Mouse (Mus musculus) lung, adult 2 months (tissue): ENCODE results near the gene Nelfa. TPM values are rescaled to one million over a fixed set of nuclear protein-coding genes. Genes with fewer than 3 reads are reported as not detected.

Experiments used
- DNase-seq: peaks from one replicate; pipeline ENCODE4 v3.0.0; 2022
- H3K4me1 ChIP-seq: fragments of 200-500 bp; 2 replicates; pipeline ENCODE4 v1.6.1; 2011; ENCODE audit warnings: low read length; ENCODE audit not compliant: control insufficient read depth, insufficient read depth
- H3K4me3 ChIP-seq: fragments of 200-500 bp; replicated peaks from 2 replicates; pipeline ENCODE3; 2011; ENCODE audit warnings: low read depth, mild to moderate bottlenecking, control low read depth, low read length; ENCODE audit errors: extremely low read depth
- CTCF ChIP-seq: fragments of 200-500 bp; IDR thresholded peaks from 2 replicates; pipeline ENCODE4 v1.5.1; 2011; ENCODE audit warnings: mild to moderate bottlenecking, low read length, control low read depth; ENCODE audit not compliant: insufficient read depth
- POLR2A ChIP-seq: fragments of 200-500 bp; IDR thresholded peaks from 2 replicates; pipeline ENCODE4 v1.6.1; 2011; ENCODE audit warnings: low read depth, mild to moderate bottlenecking, control low read depth, low read length, borderline replicate concordance; ENCODE audit errors: extremely low read depth
- WGBS: fragments of 180-500 bp; shearing (Covaris S2); methylation state at CpG from one replicate; pipeline ENCODE4 v1.1.7; 2018; 5-methylcytosine and 5-hydroxymethylcytosine counted together
- polyA plus RNA-seq: library from polyadenylated mRNA; depleted of rRNA; stranded (reverse); fragments of >200 nt; gene quantifications from 2 replicates; pipeline ENCODE4 v1.2.3, GENCODE M21; 2012; rRNA removed

Nelfa gene
- polyA plus RNA-seq, 1 experiment = 28.1 TPM

DNA sequence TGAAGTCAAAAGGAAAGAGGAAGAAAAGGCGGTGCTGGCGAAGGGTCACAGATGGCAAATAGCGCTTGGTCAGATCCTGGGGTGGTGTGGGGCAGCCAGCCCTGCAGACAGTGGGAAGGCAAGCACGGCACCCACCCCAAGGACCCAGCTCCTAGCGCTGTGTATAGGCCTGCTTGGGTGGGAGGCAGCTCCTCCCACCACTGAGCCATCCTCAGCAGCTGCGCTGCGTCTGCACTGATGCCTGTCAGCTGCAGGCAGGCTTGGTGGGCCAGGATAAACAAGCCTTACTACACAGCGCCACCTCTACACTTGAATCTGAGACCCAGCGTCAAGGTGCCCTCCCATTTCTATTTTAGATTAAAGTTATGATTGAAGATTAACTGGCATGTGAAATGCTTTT lies 41.1 kb downstream of the Nelfa start:
- TF ChIP-seq CTCF (no peak), POLR2A (no peak)
- no peak for DNase-seq
- no peaks in the 10 kb centered on the region for H3K4me1 ChIP-seq
- no peak overlapping the region for H3K4me3 ChIP-seq
- WGBS = 81% methylated on average over 9 of the region's 9 CpGs

DNA sequence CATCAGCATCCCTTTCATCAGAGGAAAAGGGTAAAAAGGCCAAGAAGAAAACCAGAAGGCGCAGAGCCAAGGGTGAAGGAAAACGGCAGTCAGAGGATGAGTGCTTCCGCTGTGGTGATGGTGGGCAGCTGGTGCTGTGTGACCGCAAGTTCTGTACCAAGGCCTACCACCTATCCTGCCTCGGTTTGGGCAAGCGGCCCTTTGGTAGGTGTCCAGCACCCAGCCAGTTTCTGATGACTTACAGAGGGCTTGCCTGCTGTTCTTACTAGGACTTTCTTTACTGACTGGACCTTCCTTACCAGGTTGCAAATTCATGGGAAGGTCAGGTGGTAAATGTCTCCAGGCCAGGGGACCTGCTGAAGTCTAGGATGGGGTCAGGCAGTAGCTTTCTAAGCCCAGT lies 42.8 kb downstream of the Nelfa start:
- DNase-seq = no peak
- Histone ChIP-seq H3K4me1 (no peaks in the 10 kb centered on the region), H3K4me3 (no peak overlapping the region)
- WGBS = 93% methylated on average over 6 of the region's 6 CpGs
- TF ChIP-seq CTCF = no peak
- TF ChIP-seq POLR2A = no peak

DNA sequence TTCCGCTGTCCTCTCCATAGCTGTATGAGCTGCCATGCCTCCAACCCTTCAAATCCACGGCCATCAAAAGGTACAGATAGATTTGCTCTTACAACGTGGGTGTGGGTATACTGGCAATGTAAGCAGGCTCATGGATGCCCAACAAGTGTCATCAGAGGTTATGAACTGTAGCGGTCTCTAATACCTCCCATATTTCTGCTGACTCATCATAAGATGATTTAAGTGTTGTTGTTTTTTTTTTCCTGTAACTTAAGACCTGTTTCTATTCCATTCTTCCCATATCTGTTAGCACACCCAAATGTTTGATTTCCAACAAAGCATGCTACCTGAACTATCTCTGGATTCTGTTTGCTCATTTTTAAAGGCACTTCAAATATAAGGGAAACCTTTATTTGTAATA lies 55.1 kb downstream of the Nelfa start:
- DNase-seq = no peak
- TF ChIP-seq CTCF (no peak), POLR2A (no peak)
- 89% methylated on average over 4 of the region's 4 CpGs for WGBS

DNA sequence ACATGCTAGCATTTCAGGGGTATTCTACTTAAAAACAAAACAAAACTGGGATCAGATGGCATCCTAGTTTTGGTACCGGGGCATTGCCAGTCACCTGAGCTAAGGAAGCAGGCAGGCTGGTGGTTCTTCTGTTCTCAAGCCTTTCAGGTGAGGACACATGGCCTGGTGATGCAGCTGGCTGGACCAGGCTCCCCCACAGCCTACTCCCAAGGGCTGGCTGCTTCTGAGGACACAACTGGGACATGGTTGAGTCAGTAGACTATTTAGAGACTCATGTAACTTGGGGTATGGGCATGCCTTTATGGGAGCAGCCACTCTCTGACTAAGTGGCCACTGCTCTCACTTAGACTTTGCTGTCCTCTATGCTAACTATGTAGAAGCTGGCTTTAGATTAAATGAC lies 60.7 kb downstream of the Nelfa start:
- H3K4me3 ChIP-seq = no peak overlapping the region
- TF ChIP-seq CTCF (no peak), POLR2A (no peak)
- 90% methylated on average over 1 of the region's 1 CpGs for WGBS
- no peaks in the 10 kb centered on the region for H3K4me1 ChIP-seq
- DNase-seq = no peak

More for the DNA sequence above, 55.1 kb downstream of the Nelfa start:
- H3K4me3 ChIP-seq = no peak overlapping the region
- H3K4me1 ChIP-seq = no peaks in the 10 kb centered on the region

DNA sequence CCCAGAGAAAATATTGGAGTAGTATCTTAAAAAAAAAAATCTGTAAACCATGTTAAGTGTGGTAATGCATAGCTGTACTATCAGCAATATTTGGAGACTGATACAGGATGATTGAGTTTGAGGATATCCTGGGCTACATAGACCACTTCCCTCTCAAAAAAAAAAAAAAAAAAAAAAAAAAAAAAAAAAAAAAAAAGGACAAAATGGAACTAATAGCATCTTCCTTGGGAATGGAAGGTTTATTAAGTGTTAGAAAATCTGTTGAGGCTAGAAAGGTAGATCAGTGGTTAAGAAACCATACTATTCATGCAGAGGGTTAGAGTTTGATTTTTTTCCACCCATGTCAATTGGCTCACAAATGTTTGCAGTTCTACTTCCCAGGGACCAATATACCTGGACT lies 78.5 kb downstream of the Nelfa start:
- TF ChIP-seq POLR2A (no peak), CTCF (no peak)
- DNase-seq = no peak
- no peaks in the 10 kb centered on the region for H3K4me1 ChIP-seq
- no peak overlapping the region for H3K4me3 ChIP-seq

DNA sequence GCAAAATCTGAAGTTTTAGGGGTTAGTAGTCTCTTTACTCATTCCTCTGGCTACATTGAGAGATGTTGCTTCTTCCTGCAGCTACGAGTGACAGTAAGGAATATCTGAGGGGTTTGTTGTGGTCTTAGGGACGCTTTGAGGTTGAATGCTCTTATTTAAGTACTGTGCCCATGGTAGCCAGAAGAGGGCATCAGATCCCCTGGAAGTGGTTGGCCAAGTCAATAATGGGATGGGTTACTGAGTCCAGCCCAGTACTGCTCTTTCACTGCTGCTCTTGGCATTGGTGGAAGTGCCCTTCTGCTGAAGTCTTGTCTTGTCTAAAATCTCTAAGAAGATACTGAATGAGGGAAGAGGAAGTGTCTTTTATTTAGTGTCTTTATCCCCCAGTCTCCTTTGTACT lies 82.2 kb downstream of the Nelfa start:
- Histone ChIP-seq H3K4me1 (no peaks in the 10 kb centered on the region), H3K4me3 (no peak overlapping the region)
- TF ChIP-seq POLR2A (no peak), CTCF (0 out of 2 replicates have a peak, but pooled peaks have one; percentile 6)
- WGBS = 73% methylated on average over 2 of the region's 2 CpGs
- no peak for DNase-seq

DNA sequence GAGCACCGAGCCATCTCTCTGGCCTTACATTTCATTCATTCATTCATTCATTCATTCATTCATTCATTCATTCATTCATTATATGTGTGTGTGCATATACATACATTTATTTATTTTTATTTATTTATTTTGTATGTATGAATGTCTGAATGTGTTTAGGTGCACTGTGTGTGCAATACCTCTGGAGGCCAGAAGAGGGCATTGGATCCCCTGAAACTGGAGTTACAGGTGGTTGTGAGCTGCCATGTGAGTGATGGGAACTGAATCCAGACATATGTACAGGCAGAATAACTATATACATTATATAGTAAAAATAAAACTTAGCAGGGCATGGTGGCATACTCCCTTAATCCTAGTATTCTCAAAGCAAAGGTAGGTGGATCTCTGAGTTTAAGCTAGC lies 83.1 kb downstream of the Nelfa start:
- TF ChIP-seq CTCF = no peak
- no peak for TF ChIP-seq POLR2A
- WGBS = 100% methylated on average over 1 of the region's 1 CpGs
- Histone ChIP-seq H3K4me1 (no peaks in the 10 kb centered on the region), H3K4me3 (no peak overlapping the region)
- no peak for DNase-seq

DNA sequence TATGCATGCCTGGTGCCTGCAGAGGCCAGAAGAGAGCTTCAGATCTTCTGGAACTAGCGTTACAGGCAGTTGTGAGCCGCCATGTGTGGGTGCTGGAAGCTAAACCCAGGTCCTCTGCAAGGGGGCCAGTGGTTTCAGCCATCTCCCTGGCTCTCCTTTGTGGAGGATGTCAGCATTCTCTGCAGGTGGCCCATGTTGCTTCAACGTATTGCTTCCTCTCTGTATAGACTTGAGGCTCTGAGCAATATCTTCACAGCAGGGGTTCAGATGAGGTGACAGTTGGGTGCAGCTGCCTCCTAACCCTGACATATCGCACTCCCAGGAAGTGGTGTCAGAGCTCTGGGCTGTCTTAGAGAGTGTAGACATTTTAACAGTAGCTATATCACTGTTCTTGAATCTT lies 84.7 kb downstream of the Nelfa start:
- H3K4me3 ChIP-seq = no peak overlapping the region
- DNase-seq = no peak
- no peak for TF ChIP-seq CTCF
- 94% methylated on average over 4 of the region's 4 CpGs for WGBS
- no peaks in the 10 kb centered on the region for H3K4me1 ChIP-seq

Other genes with a start within 250 kb of the Nelfa start
- 237 and 258 TPM in 2 replicates for gene Fgfr3, start 214.7 kb downstream of the Nelfa start, polyA plus RNA-seq
- 41.8 and 47.5 TPM in 2 replicates for gene Letm1, start 153.6 kb downstream of the Nelfa start, polyA plus RNA-seq
- gene Nsd2, start 115.7 kb downstream of the Nelfa start, polyA plus RNA-seq = 4.6 and 7.6 TPM in 2 replicates
- 21.2 and 28.6 TPM in 2 replicates for gene Gm1673, start 47.0 kb upstream of the Nelfa start, polyA plus RNA-seq
- gene Nat8l, start 59.6 kb upstream of the Nelfa start, polyA plus RNA-seq = 2.9 and 4.3 TPM in 2 replicates
- gene Poln, start 233.0 kb upstream of the Nelfa start, polyA plus RNA-seq = 0.77 and 1.4 TPM in 2 replicates
- gene Haus3, start 233.1 kb upstream of the Nelfa start, polyA plus RNA-seq = 0.46 and 0.49 TPM in 2 replicates